Mouse (Mus musculus) spleen, adult 2 months (tissue): ENCODE results near the gene Fyb. TPM values are rescaled to one million over a fixed set of nuclear protein-coding genes. Genes with fewer than 3 reads are reported as not detected.
"Not testable (repeated sequence)": the region's sequence is repeated elsewhere in the genome, so short reads cannot be mapped to it uniquely, and the experiment has no call there.

ENCODE experiments used
- DNase-seq, 2 experiments: peaks; one replicate each; pipeline versions ENCODE4 v3.0.0 to v3.0.0-alpha.2; 2012 to 2021; ENCODE audit warnings: low spot score in 2 of 2, low read depth in 1 of 2
- H3K27ac ChIP-seq: fragments of 200-500 bp; 2 replicates; pipeline ENCODE4 v1.5.1; 2012; ENCODE audit warnings: low read length, inconsistent platforms; ENCODE audit not compliant: insufficient read depth
- H3K27me3 ChIP-seq: fragments of 200-500 bp; 2 replicates; pipeline ENCODE4 v1.6.1; 2012; ENCODE audit warnings: mild to moderate bottlenecking, moderate library complexity, low read length, inconsistent platforms; ENCODE audit not compliant: control insufficient read depth, insufficient read depth
- H3K36me3 ChIP-seq: fragments of 200-500 bp; 2 replicates; pipeline ENCODE4 v1.6.1; 2012; ENCODE audit warnings: mild to moderate bottlenecking, low read length, inconsistent platforms; ENCODE audit not compliant: control insufficient read depth, insufficient read depth
- H3K4me1 ChIP-seq: fragments of 200-500 bp; 2 replicates; pipeline ENCODE4 v1.6.1; 2011; ENCODE audit warnings: inconsistent platforms; ENCODE audit not compliant: control insufficient read depth, insufficient read depth, insufficient read length
- H3K4me3 ChIP-seq: fragments of 200-500 bp; 2 replicates; pipeline ENCODE4 v1.5.1; 2011; ENCODE audit warnings: mild to moderate bottlenecking, inconsistent platforms; ENCODE audit not compliant: insufficient read depth, insufficient read length; ENCODE audit errors: extremely low read depth
- CTCF ChIP-seq: fragments of 200-500 bp; IDR thresholded peaks from 2 replicates; pipeline ENCODE4 v1.5.1; 2011; ENCODE audit warnings: mild to moderate bottlenecking, inconsistent platforms; ENCODE audit not compliant: insufficient read depth, insufficient read length, insufficient replicate concordance; ENCODE audit errors: extremely low read depth
- POLR2A ChIP-seq: fragments of 200-500 bp; IDR thresholded peaks from 2 replicates; pipeline ENCODE4 v1.6.1; 2011; ENCODE audit warnings: low read depth, low read length, inconsistent platforms
- WGBS: fragments of 180-500 bp; shearing (Covaris S2); methylation state at CpG from one replicate; pipeline ENCODE4 v1.1.7; 2018; 5-methylcytosine and 5-hydroxymethylcytosine counted together
- polyA plus RNA-seq: library from polyadenylated mRNA; depleted of rRNA; stranded (reverse); fragments of >200 nt; gene quantifications from 2 replicates; pipeline ENCODE4 v1.2.3, GENCODE M21; 2012

The Fyb gene
- polyA plus RNA-seq, 1 experiment = 35.3 TPM

DNA sequence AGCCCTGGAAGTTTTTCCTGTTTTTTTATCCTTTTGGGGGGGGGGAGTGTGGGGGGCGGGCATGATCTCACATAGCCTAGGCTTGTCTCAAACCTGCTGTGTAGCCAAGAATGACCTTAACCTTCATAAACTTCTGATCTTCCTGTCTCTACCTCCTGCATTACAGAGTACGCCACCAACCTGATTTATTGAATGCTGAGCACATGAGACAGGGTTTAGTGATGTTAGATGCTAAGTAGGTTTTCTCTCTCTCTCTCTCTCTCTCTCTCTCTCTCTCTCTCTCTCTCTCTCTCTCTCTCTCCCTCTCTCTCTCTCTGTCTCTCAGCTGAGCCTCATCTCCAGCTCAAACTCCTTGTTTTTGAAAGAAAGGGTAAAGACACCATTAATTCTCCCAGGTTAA lies 56.0 kb downstream of the Fyb start:
- Histone ChIP-seq H3K27me3 (no peaks in the 10 kb centered on the region), H3K4me1 (peaks cover 4% of the 10 kb centered on the region; the same call in 1 of the 2 replicates), H3K27ac (peak overlapping the region; percentile 80), H3K4me3 (no peak overlapping the region), H3K36me3 (no peaks in the 10 kb centered on the region)
- DNase-seq = no peak
- 69% methylated on average over 2 of the region's 2 CpGs for WGBS
- no peak for TF ChIP-seq POLR2A
- TF ChIP-seq CTCF = no peak

DNA sequence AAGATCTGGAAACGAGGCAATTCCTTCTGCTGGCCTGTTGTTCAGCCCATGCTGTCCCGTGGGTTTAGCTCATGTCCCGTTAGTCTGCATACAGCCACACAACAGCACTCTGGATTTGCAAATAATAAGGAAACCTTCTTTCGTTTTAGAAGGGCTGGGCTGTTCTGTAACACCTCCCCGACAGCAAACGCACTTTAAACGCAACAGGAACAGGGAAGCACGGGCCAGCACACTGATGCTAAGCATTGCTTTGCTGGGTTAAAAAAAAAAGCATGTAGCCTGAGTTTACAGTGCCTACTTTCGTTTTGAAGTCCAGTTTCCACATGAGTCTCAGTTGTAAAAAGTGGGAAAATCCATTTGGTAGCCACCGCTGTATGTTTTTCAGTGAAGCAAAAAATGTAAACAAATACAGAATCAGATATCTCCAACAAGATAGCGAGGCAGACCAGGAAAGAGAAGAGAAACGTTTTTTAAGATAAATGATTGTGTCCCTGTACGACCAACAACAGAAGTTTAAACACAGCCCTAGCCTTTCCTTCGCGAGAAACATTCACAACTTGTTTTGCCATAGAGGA lies 56.6 kb downstream of the Fyb start:
- Histone ChIP-seq H3K36me3 (no peaks in the 10 kb centered on the region), H3K4me1 (peaks cover 4% of the 10 kb centered on the region; the same call in 1 of the 2 replicates), H3K27ac (peak overlapping the region; percentile 92), H3K27me3 (no peaks in the 10 kb centered on the region), H3K4me3 (peak overlapping the region; percentile 53)
- DNase-seq = no peak
- 10% methylated on average over 15 of the region's 15 CpGs for WGBS
- TF ChIP-seq POLR2A = no peak; the same call in 1 of the 2 replicates
- no peak for TF ChIP-seq CTCF

DNA sequence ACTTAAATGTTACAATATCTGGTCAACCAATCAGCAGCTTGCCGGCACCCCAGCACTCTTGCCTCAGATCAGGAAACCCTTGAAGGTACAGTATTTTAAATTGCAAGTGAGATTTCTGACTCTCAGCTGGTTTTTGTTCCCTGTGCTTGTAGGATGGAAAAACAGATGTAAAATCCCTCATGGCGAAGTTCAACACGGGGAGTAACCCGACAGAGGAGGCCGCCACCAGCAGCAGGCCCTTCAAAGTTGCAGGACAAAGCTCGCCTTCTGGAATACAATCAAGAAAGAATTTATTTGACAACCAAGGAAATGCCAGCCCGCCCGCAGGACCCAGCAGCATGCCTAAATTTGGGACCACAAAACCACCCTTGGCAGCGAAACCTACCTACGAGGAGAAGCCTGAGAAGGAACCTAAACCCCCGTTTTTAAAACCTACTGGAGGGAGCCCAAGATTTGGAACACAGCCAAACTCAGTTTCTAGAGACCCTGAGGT lies 57.2 kb downstream of the Fyb start:
- no peak for DNase-seq
- H3K36me3 ChIP-seq = no peaks in the 10 kb centered on the region
- peak overlapping the region; percentile 51 for H3K4me3 ChIP-seq
- TF ChIP-seq CTCF (no peak), POLR2A (no peak)
- peaks cover 4% of the 10 kb centered on the region; the same call in 1 of the 2 replicates for H3K4me1 ChIP-seq
- peak overlapping the region; percentile 87 for H3K27ac ChIP-seq
- H3K27me3 ChIP-seq = no peaks in the 10 kb centered on the region
- WGBS = 25% methylated on average over 11 of the region's 11 CpGs

DNA sequence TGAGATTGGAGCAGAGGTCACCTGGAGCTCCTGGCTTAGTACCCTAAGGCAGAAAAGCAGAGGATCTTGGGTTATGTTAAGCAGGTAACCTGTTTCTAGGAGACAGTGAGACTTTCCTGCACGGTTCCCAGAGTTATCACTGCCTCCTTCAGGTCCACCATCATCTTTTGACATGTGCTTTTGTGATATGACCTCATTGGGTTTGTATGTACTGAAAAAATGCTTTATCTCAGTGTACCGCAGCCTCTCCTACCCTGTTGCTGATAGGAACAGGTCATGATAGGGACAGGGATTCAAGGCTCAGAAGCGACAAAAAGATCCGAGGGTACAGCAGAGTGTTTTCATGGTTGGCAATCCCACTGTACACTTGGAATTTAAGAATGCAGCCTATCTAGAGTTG lies 62.0 kb downstream of the Fyb start:
- no peaks in the 10 kb centered on the region; the same call in 1 of the 2 replicates for H3K4me1 ChIP-seq

DNA sequence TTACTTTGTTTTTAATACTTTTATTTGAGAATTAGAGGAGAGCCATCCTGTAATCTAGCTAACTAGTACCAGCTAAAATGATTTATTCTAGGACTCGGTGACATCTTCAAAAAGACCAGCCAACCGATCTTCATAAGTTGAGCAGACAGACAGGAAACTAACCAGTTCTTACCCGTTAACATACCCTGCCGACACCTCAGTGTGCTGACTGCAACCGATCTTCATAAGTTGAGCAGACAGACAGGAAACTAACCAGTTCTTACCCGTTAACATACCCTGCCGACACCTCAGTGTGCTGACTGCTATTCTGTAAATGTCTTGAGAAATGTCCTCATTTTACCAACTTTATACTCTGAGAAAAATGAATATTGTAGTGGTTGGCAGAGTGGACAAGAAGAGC lies 63.7 kb downstream of the Fyb start:
- DNase-seq, H3K4me3 ChIP-seq, H3K4me1 ChIP-seq, H3K27me3 ChIP-seq, H3K36me3 ChIP-seq: not testable (repeated sequence)
- H3K27ac ChIP-seq = peak overlapping the region; percentile 29
- 49% methylated on average over 7 of the region's 7 CpGs for whole genome bisulfite sequencing

More for the DNA sequence above, 62.0 kb downstream of the Fyb start:
- no peak for DNase-seq
- Histone ChIP-seq H3K27ac (no peak overlapping the region), H3K27me3 (no peaks in the 10 kb centered on the region), H3K36me3 (no peaks in the 10 kb centered on the region), H3K4me3 (no peak overlapping the region)
- 71% methylated on average over 4 of the region's 4 CpGs for WGBS
- TF ChIP-seq CTCF (no peak), POLR2A (no peak)

DNA sequence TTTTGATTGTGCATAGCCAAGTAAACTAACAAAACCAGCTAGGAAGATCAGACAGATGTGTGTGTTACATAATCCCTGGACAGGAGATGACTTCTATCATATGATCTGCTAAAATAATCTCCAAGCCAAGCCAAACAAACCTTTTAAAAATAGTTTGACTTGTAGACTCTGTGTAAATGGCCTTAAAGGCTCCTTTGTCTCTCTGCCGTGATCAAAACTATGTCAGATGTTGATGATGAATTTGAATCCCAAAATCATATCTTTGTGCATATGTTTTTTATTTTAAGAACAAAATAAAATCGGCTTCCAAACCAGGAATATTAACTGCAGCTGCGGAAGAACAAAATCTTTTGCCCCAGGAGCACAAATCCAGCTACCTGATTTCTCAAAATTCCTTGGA lies 64.9 kb downstream of the Fyb start:
- no peak for TF ChIP-seq POLR2A
- TF ChIP-seq CTCF = no peak
- H3K4me1 ChIP-seq = no peaks in the 10 kb centered on the region; the same call in 1 of the 2 replicates
- H3K27ac ChIP-seq = no peak overlapping the region
- H3K27me3 ChIP-seq = no peaks in the 10 kb centered on the region
- DNase-seq = no peak
- H3K36me3 ChIP-seq = no peaks in the 10 kb centered on the region
- WGBS = 84% methylated on average over 3 of the region's 3 CpGs
- H3K4me3 ChIP-seq = no peak overlapping the region

DNA sequence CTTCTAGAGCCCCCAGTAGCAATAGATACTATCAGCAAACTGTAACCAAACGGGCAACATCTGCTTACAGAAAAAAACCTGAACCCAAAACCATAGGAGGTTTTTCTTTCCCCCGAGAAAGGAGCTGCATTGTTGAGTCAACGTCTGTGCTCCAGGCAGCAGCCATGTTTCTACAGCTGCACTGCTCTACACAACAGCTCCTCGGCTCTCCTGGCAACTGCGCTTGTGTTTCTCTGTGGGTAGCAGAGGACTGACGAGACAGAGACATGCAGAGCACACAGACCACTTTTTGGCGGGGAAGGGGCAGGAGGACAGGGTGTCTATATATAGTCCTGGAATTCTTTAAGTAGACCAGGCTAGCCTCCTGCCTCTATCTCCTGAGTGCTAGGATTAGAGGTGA lies 65.5 kb downstream of the Fyb start:
- TF ChIP-seq POLR2A (no peak), CTCF (no peak)
- WGBS = 59% methylated on average over 7 of the region's 7 CpGs
- no peaks in the 10 kb centered on the region; the same call in 1 of the 2 replicates for H3K4me1 ChIP-seq
- H3K27ac ChIP-seq = peak overlapping the region; percentile 13
- no peaks in the 10 kb centered on the region for H3K27me3 ChIP-seq
- H3K36me3 ChIP-seq = no peaks in the 10 kb centered on the region
- no peak for DNase-seq
- H3K4me3 ChIP-seq = no peak overlapping the region
